ENCODE assay signal across 18 mouse cellular contexts in the genomic region with DNA sequence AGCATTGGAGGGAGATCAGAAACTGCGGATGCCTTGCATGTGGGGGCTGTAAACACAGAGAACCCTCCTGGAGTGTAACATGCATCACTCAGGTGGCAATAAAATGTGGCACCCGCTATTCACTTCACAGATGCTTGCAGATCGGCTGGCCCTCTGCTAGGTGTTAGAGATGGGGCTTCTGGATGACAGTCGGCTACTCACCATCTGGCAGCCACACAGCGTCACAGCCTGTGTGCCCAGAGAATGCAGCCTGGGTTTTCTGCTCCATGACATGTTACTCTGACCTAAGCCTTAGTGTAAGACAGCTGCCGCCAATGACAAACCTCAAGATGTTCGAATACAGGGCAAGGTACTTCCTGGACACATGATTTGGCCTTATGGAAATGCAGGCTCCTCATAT. TPM values are rescaled to one million over a fixed set of nuclear protein-coding genes. Genes with fewer than 3 reads are reported as not detected.
DNase-seq lines count a peak whose midpoint lies in the region; TF ChIP-seq lines count a peak whose summit lies in the region.
"Had no signal": no experiment of that assay in that cellular context is flagged by ENCODE, and none has a peak within 500 bp of the region (broad histone marks: within the 10 kb centered on the region; RNA-seq: fewer than 3 reads in every experiment).

No protein-coding gene starts in this region.

- DNase-seq in cerebellum, postnatal 25 days: peak; percentile 25 to 45
- no peak for DNase-seq in cerebellum, postnatal 36 days
- peak; percentile 50 for DNase-seq in left cerebral cortex, postnatal 4 days
- no peak for DNase-seq in left cerebral cortex, adult 11 months (ENCODE audit: low spot score)
- peak; percentile 32 for DNase-seq in brain, embryonic 14.5 days (ENCODE audit: low read depth)
- DNase-seq in thymus, postnatal 0 days (ENCODE audit: low spot score): no peak
- DNase-seq: adrenal gland, adult 2 months; adrenal gland, postnatal 14 days; cerebellum, adult 18-20 months; cerebellum, adult 9-10 months; embryo, embryonic 11 days; gastrocnemius, postnatal 25 days; heart, adult 18-20 months; heart, postnatal 10 days; heart, postnatal 36 days had no signal

- intact Hi-C loops in left cerebral cortex, postnatal 4 days (cut with DNase I): loop anchor here (10.0 kb wide), 2 partner anchors 333 to 383 kb away; no protein-coding TSS in a partner anchor

- no peak for TF ChIP-seq POLR2A in brain, embryonic 14.5 days (IDR thresholded peaks at IDR 0.05; ENCODE audit: borderline replicate concordance, extremely low read depth, insufficient read depth, insufficient read length, poor library complexity, severe bottlenecking)

- TF ChIP-seq CTCF in brain, embryonic 14.5 days (IDR thresholded peaks at IDR 0.05; ENCODE audit: borderline replicate concordance, extremely low read depth, insufficient read depth, insufficient read length): no peak

RNA-seq across cellular contexts. Expression of gene Slc1a2, which starts 22.9 kb away (rescaled TPM):
- 100 to 1,000 TPM; 197 to 218 TPM for total RNA-seq in left cerebral cortex, postnatal 4 days (2021)
- polyA plus RNA-seq in brain, embryonic 14.5 days (2012; rRNA removed): 27.1 and 46.2 TPM in 2 replicates
- 0.73 and 0.98 TPM in 2 replicates for polyA plus RNA-seq in thymus, postnatal 0 days (2015; fragmentation: Nextera tagmentation; extraction: Ambion mirVana)
- total RNA-seq: MEL had no signal
- polyA plus RNA-seq: C2C12; erythroblast, embryonic 14.5 days had no signal

Comparison
In these comparisons a context has a peak if more than half of its experiments do, and no peak if none do; other contexts are left out.
1. DNase-seq: peak in cerebellum, postnatal 25 days (2 of 2), left cerebral cortex, postnatal 4 days (single experiment) and brain, embryonic 14.5 days (single experiment); none in cerebellum, postnatal 36 days (0 of 2), left cerebral cortex, adult 11 months (single experiment) and thymus, postnatal 0 days (single experiment).
2. RNA of gene Slc1a2, which starts 22.9 kb away (polyA plus RNA-seq): 27.1 to 46.2 TPM in brain, embryonic 14.5 days; 0.73 to 0.98 TPM in thymus, postnatal 0 days; every median in the first group is over 10 times any median in the second.